Mouse (Mus musculus) c-Kit-positive CD71-positive TER-119-positive erythroid progenitor cells, embryonic 14.5 days (primary cell): ENCODE measurements at regions not wholly inside any gene's neighbourhood (a gene's known extent, or its start where the extent isn't known, plus 50 kb on each side); places are given as distances from the start of the nearest gene placed in this dataset.

Source experiments
- DNase-seq: peaks from one replicate; pipeline ENCODE4 v3.0.0-alpha.2; 2013; ENCODE audit warnings: low spot score

GRCm38 (mm10) chr7:114912109-114912508 is 168.6 kb downstream of the Insc start:
- DNase-seq = no peak

GRCm38 (mm10) chr7:114922155-114922554 is 178.7 kb downstream of the Insc start:
- peak; percentile 3 for DNase-seq

GRCm38 (mm10) chr7:114933861-114934260 is 190.4 kb downstream of the Insc start:
- DNase-seq = no peak

- no peak for DNase-seq
Observed at GRCm38 (mm10) chr7:114950759-114951158, 207.3 kb downstream of the Insc start.

- no peak for DNase-seq
Observed at GRCm38 (mm10) chr7:114963206-114963605, 219.7 kb downstream of the Insc start.

GRCm38 (mm10) chr7:114965923-114966322 is 222.4 kb downstream of the Insc start:
- DNase-seq = no peak

- DNase-seq = no peak
Observed at GRCm38 (mm10) chr7:114986481-114986880, 243.0 kb downstream of the Insc start.

- no peak for DNase-seq
Observed at GRCm38 (mm10) chr7:114991255-114991654, 247.8 kb downstream of the Insc start.

- no peak for DNase-seq
Observed at GRCm38 (mm10) chr7:114992440-114992839, 248.9 kb downstream of the Insc start.

- DNase-seq = no peak
Observed at GRCm38 (mm10) chr7:115000796-115001524, 257.5 kb downstream of the Insc start.

- DNase-seq = no peak
Observed at GRCm38 (mm10) chr7:115014253-115014998, 270.9 kb downstream of the Insc start.

- no peak for DNase-seq
Observed at GRCm38 (mm10) chr7:115019369-115019958, 276.0 kb downstream of the Insc start.

- DNase-seq = no peak
Observed at GRCm38 (mm10) chr7:115020023-115020422, 276.5 kb downstream of the Insc start.

GRCm38 (mm10) chr7:115025803-115026202 is 282.3 kb downstream of the Insc start:
- no peak for DNase-seq

GRCm38 (mm10) chr7:115027685-115028084 is 284.2 kb downstream of the Insc start:
- no peak for DNase-seq

GRCm38 (mm10) chr7:115033987-115034386 is 290.5 kb downstream of the Insc start:
- no peak for DNase-seq

- no peak for DNase-seq
Observed at GRCm38 (mm10) chr7:115055527-115055926, 312.0 kb downstream of the Insc start.

GRCm38 (mm10) chr7:115056992-115057645 is 313.6 kb downstream of the Insc start:
- no peak for DNase-seq

GRCm38 (mm10) chr7:115057736-115058135 is 314.2 kb downstream of the Insc start:
- DNase-seq = no peak

GRCm38 (mm10) chr7:115060171-115060570 is 316.7 kb downstream of the Insc start:
- no peak for DNase-seq

GRCm38 (mm10) chr7:115062817-115063216 is 319.3 kb downstream of the Insc start:
- DNase-seq = no peak

GRCm38 (mm10) chr7:115067641-115068040 is 324.1 kb downstream of the Insc start:
- DNase-seq = no peak

GRCm38 (mm10) chr7:115073406-115073805 is 329.9 kb downstream of the Insc start:
- DNase-seq = no peak
